Mouse (Mus musculus) liver, adult (tissue): ENCODE results near the gene Fryl.

ENCODE experiments used
- GATA4 ChIP-seq: IDR thresholded peaks from 2 replicates; pipeline ENCODE4 v1.6.1; 2014; ENCODE audit warnings: mild to moderate bottlenecking, low read length; ENCODE audit not compliant: insufficient replicate concordance

Fryl gene

GRCm38 (mm10) chr5:73171876-73172480 lies 84.4 kb downstream of the Fryl start:
- TF ChIP-seq GATA4: no peak

DNA sequence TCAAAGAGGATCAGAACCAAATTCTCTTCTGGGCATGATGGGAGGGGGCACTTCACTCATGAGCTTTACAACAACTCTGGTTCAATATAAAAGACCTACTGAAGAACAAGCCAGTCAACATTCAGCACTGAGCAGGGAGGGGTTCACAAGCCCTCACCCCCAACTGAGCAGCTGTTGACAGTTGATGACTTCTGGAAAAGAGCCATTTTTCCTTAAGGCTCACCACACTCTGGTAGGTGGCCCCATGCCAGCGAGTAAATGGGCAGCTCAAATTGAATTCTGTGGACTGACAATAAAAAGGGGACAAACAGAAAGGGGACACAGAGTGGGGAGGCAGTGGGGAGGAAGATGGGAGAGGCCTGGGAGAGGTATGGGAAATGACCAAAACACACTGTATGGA lies 85.2 kb downstream of the Fryl start:
- no peak for TF ChIP-seq GATA4

DNA sequence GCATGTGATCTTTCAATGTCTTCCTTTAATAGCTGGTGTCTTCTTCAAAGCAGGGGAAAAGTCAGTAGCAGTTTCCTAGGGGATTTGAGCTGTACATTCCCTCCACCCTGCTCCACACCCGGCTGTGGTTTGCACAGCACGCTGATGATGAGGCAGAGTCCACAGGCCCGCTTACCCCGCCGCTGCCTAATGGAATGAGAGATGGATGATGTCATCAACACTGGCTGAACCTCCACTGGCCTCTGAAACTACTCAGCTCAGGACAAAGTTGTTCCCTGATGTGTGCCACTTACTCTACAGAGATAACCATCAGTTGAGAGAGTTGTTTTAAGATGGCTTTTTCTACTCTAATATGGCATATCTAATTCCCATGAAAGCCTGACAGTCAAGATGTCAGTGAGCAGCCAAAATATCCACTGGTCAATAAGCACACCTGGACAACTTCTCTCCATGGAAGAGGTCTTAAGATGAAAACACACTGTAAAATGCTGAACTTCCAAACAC lies 87.6 kb downstream of the Fryl start:
- peak; percentile 94 for TF ChIP-seq GATA4

GRCm38 (mm10) chr5:73167976-73168768 lies 88.2 kb downstream of the Fryl start:
- no peak for TF ChIP-seq GATA4

GRCm38 (mm10) chr5:73163970-73164369 lies 92.4 kb downstream of the Fryl start:
- TF ChIP-seq GATA4: no peak

DNA sequence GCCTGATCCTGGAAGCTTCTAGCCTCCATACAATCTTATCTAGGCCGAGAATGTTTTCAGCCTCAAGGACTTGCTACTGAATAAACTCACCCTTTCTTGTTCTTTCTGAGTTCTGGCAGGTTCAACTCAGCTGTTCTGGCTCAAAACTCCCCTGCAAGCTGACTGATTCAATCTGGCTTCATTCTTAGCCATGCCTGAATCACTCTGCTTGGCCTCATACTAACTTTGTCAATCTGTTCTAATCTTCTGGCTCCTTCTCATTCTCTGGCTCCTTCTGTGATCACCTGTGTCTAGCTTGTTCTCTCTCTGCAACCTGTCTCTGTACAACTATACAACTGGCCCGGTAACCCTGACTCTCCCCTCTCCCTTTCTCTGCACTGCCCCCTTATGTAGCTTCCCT lies 93.9 kb downstream of the Fryl start:
- no peak for TF ChIP-seq GATA4

DNA sequence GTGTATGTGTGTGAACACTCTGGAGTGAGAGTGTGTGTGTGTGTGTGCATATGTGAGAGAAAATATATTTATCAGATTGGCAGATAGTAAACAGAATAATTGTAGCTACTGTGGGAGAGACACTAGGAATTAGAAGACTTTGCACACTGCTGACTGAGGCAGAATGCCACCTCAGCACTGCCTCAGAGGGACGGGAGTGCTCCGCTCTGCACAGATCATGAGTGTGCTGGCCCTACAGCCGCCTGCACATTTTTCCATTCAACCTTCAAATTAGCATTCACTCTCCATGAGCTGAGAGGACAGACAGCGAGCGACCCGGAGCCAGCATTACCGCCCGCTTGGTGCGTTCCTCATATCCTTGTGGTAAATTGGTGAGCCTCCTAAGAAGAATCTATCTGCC lies 96.0 kb downstream of the Fryl start:
- no peak for TF ChIP-seq GATA4

- no peak for TF ChIP-seq GATA4
Measured at GRCm38 (mm10) chr5:73157502-73157901, 98.9 kb downstream of the Fryl start.

DNA sequence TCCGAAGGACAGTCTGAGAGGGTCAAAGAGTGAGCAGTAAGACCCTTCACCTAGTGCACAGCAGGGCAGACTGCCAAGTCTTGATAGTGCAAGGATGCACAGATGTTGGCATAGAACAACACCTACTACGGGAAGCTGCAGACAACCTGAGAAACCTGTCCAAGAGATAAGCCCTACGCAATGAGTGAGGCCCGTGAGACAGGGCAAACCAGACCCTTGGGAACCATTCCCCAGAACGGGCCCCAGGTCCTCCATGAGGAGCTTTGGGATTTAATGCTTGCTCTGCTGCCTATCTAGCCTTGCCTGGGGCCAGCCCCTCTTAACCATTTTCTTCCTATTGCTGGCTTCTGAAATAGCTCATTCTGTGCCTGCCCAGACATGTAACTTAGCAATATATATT lies 99.4 kb downstream of the Fryl start:
- TF ChIP-seq GATA4: no peak

GRCm38 (mm10) chr5:73156226-73156926 lies 100.0 kb downstream of the Fryl start:
- TF ChIP-seq GATA4: no peak

DNA sequence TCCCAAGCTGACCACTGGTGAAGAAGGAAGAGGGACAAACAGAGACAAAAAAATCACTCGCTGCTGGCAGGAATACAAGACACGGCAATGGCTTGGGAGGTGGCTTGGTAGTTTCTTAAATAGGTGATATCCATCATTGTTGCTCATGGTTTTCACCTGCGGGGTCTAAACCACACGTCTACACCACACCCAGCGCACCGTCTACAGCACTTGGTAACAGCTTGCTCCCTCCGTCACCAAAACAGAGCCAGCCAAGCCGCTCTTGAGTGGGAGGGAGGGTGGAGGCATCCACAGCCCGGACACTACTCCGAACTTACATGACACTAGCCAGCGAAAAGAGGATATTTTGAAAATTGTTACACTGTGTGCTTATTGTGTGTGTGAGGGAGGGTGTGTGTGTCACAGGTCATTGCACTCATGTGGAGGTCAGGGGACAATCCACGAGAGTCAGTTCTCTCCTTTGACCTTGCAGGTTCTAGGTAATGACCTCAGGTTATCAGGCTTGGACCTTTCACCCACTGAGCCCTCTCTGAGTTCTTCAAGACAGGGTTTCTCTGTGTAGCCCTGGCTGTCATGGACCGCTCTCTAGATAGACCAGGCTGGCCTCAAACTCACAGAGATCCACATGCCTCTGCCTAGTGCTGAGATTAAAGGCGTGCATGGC lies 102.5 kb downstream of the Fryl start:
- peak; percentile 54; the same call in 1 of the 2 replicates for TF ChIP-seq GATA4

DNA sequence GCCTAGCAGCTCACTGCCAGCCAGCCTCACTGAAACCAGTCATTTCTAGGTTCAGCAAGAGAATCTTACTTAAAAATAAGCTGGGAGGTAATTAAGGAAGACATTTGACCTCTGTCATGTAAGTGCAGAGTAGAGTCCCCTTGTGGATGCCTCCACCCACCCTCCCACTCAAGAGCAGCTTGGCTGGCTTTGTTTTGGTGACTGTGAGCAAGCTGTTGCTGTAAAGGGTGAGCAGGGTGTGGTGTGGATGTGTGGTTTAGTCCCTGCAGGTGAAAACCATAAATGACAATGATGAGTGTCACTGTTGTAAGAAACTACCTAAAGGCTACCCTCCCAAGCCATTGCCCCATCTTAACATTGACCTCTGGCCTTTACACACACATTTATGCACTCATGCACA lies 104.2 kb downstream of the Fryl start:
- TF ChIP-seq GATA4: no peak

DNA sequence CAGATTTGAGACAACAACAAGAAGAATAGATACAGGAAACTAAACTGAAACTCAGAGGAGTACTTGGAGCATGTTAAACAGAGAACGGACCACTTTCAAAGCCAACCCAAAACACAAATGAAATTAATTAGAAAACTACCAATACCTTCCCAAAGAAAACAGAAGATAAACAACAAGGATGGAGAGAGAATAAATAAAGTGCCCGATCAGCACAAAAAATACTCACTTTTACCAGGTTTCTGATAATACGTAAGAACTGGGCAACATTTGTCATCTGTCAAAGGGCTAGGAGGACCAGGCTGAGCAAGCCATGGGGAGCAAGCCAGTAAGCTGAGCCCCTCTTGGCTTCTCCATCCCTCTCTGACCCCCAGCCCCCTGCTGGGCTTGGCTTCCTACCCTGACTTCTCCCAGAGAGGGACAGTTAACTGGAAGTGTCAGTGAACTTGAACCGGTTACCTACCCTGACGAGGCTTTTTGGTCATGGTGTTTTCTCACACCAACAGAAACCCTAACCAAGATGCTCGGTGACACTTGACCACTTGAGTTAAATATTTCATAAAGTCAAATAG lies 105.5 kb downstream of the Fryl start:
- TF ChIP-seq GATA4: no peak

DNA sequence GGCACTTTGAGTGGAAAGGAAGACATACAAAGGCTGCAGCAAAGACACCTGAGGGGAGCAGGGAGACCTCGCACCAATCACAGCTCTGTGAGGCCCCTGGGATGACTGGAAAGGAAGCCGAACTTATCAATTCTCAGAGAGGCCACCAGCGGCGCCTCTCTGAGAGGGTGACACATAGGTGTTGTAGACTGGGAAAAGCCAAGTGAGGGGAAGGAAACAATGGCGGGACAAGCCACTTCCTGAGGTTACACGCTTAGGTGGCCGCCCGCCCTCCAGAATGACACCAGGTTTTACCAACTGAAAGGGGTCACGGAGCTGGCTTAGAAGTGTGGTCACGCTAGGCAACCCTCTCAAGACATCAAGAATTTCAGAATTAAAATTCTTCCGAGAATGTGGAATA lies 111.4 kb downstream of the Fryl start:
- no peak for TF ChIP-seq GATA4

- TF ChIP-seq GATA4: no peak
Measured at GRCm38 (mm10) chr5:73141712-73142111, 114.7 kb downstream of the Fryl start.
